Mouse (Mus musculus) C2C12 (cell line): ENCODE data around the gene Lrrc7. TPM values are rescaled to one million over a fixed set of nuclear protein-coding genes. Genes with fewer than 3 reads are reported as not detected.

ENCODE experiments used
- H3K27me3 ChIP-seq: one replicate; pipeline ENCODE4 v1.6.1; 2011; ENCODE audit not compliant: control insufficient read depth, insufficient read depth, insufficient read length
- H3K36me3 ChIP-seq: one replicate; pipeline ENCODE4 v1.6.1; 2011; ENCODE audit not compliant: control insufficient read depth, insufficient read depth
- H3K4me3 ChIP-seq: one replicate; pipeline ENCODE4 v1.5.1; 2011; ENCODE audit warnings: mild to moderate bottlenecking, control low read depth; ENCODE audit not compliant: poor library complexity, insufficient read depth, severe bottlenecking
- H3K79me2 ChIP-seq: one replicate; pipeline ENCODE4 v1.6.1; 2011; ENCODE audit not compliant: control insufficient read depth, insufficient read depth
- H3K79me3 ChIP-seq: one replicate; pipeline ENCODE4 v1.6.1; 2011; ENCODE audit warnings: low read depth, control low read depth
- H3ac ChIP-seq: one replicate; pipeline ENCODE3; 2011; ENCODE audit warnings: low read depth; ENCODE audit not compliant: control insufficient read depth, insufficient read length
- CEBPB ChIP-seq: IDR thresholded peaks from one replicate; pipeline ENCODE4 v1.6.1; 2011; ENCODE audit warnings: low read depth, mild to moderate bottlenecking, control low read depth, moderate library complexity
- CTCF ChIP-seq: IDR thresholded peaks from one replicate; pipeline ENCODE4 v1.5.1; 2011; ENCODE audit not compliant: control insufficient read depth, insufficient read depth, insufficient read length
- FOSL1 ChIP-seq: IDR thresholded peaks from one replicate; pipeline ENCODE4 v1.8.0; 2011; ENCODE audit warnings: mild to moderate bottlenecking, low read length; ENCODE audit not compliant: poor library complexity, insufficient read depth, severe bottlenecking
- MAX ChIP-seq: IDR thresholded peaks from one replicate; pipeline ENCODE4 v1.6.1; 2011; ENCODE audit warnings: mild to moderate bottlenecking, control low read depth
- MYOD1 ChIP-seq: IDR thresholded peaks from one replicate; pipeline ENCODE4 v1.6.1; 2011; ENCODE audit warnings: low read depth; ENCODE audit not compliant: control insufficient read depth, insufficient read length
- MYOG ChIP-seq: IDR thresholded peaks from one replicate; pipeline ENCODE4 v1.6.1; 2011; ENCODE audit not compliant: control insufficient read depth, insufficient read length; ENCODE audit errors: extremely low read depth
- USF1 ChIP-seq: IDR thresholded peaks from one replicate; pipeline ENCODE4 v1.6.1; 2011; ENCODE audit warnings: low read depth, mild to moderate bottlenecking, control low read depth, moderate library complexity
- polyA plus RNA-seq: library from polyadenylated mRNA; unstranded; fragments of >200 nt; fragmentation: generic; extraction: Trizol; gene quantifications from one replicate; pipeline ENCODE4 v1.2.1, GENCODE M21; 2012; ENCODE audit warnings: missing spikeins

Lrrc7 gene
- polyA plus RNA-seq, 1 experiment, result not detected

- Histone ChIP-seq H3ac (no peak overlapping the region), H3K27me3 (no peaks in the 10 kb centered on the region), H3K4me3 (no peak overlapping the region), H3K36me3 (no peaks in the 10 kb centered on the region), H3K79me2 (no peaks in the 10 kb centered on the region), H3K79me3 (no peaks in the 10 kb centered on the region)
- TF ChIP-seq MAX (no peak), MYOG (no peak), MYOD1 (no peak), FOSL1 (no peak), USF1 (no peak), CEBPB (no peak), CTCF (no peak)
These were observed 351.4 kb downstream of the Lrrc7 start for GRCm38 (mm10) chr3:158210657-158211056.

DNA sequence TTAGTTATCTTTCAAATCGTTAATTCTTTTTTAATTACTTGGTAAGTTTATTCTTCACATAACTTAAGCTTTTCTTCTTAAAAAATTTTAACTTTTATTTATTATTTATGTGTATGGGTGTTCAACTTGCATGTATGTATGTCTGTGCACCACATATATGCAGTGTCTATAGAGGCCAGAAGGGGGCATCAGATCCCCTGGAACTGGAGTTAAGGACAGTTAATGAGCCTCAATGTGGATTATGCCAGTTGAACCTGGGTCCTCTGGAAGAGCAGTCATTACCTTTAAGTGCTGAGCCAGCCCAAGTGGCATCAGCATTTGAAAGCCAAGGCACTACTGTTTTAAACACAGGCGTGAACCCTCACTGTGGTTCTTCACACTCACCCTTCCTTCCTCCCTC lies 352.0 kb downstream of the Lrrc7 start:
- TF ChIP-seq USF1 (no peak), MAX (no peak), MYOG (no peak), CEBPB (no peak), FOSL1 (no peak), MYOD1 (no peak), CTCF (no peak)
- Histone ChIP-seq H3K4me3 (no peak overlapping the region), H3K79me3 (no peaks in the 10 kb centered on the region), H3K27me3 (no peaks in the 10 kb centered on the region), H3K79me2 (no peaks in the 10 kb centered on the region), H3K36me3 (no peaks in the 10 kb centered on the region), H3ac (no peak overlapping the region)

- Histone ChIP-seq H3K36me3 (no peaks in the 10 kb centered on the region), H3K79me2 (no peaks in the 10 kb centered on the region), H3K4me3 (no peak overlapping the region), H3ac (no peak overlapping the region), H3K79me3 (no peaks in the 10 kb centered on the region), H3K27me3 (no peaks in the 10 kb centered on the region)
- TF ChIP-seq MYOD1 (no peak), MAX (no peak), USF1 (no peak)
These were observed 354.2 kb downstream of the Lrrc7 start for GRCm38 (mm10) chr3:158207840-158208239.

DNA sequence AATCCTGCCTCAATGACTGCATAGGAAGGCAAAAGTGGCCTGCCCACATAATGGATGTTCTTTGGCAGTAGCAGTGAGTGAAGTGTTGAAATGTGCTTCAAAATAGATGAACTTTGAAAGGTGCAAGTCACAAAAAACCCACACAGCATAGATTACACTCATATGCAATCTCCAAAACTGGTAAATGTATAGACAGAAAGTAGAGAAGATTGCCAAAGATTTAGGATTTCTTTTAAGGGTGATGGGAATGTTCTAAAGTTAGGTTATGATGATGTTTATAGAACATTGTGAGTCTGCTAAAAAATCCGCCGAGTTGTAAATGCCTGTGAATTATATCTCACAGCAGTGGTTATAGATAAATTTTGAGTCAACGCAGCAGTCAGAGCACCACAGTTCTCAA lies 359.2 kb downstream of the Lrrc7 start:
- TF ChIP-seq MYOD1 (no peak), USF1 (no peak), FOSL1 (no peak), MAX (no peak), MYOG (no peak), CEBPB (no peak), CTCF (no peak)
- H3K4me3 ChIP-seq, result no peak overlapping the region
- H3ac ChIP-seq, result no peak overlapping the region
- H3K79me3 ChIP-seq, result no peaks in the 10 kb centered on the region
- no peaks in the 10 kb centered on the region for H3K27me3 ChIP-seq
- no peaks in the 10 kb centered on the region for H3K79me2 ChIP-seq
- H3K36me3 ChIP-seq, result no peaks in the 10 kb centered on the region

DNA sequence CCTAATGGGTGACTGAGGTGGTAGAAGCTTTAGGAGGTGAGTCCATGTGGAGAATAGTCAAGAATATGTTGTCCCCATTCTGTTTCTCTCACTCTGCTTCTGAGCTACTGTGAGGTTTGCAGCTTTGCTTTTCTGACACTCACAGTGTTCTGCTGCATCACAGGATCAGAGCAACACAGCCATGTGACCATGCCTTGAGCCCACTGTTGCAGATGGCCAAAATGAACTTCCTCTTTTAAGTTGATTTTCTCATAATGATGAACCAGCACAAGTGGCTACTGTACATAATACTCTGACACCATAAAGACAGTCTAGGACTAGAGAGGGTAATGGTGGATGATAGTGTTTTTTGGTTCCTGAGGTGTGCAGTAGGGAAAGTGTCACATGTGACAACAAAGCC lies 366.6 kb downstream of the Lrrc7 start:
- no peak for TF ChIP-seq CEBPB
- no peak for TF ChIP-seq MYOG
- no peak for TF ChIP-seq FOSL1
- no peak for TF ChIP-seq MAX
- no peak for TF ChIP-seq CTCF
- H3K27me3 ChIP-seq, result no peaks in the 10 kb centered on the region
- no peaks in the 10 kb centered on the region for H3K79me2 ChIP-seq
- no peak overlapping the region for H3K4me3 ChIP-seq
- no peak overlapping the region for H3ac ChIP-seq
- H3K79me3 ChIP-seq, result no peaks in the 10 kb centered on the region
- no peaks in the 10 kb centered on the region for H3K36me3 ChIP-seq

- TF ChIP-seq USF1, result no peak
- TF ChIP-seq MYOG, result no peak
- no peak for TF ChIP-seq CTCF
- TF ChIP-seq MAX, result no peak
- TF ChIP-seq MYOD1, result no peak
- TF ChIP-seq FOSL1, result no peak
- no peak for TF ChIP-seq CEBPB
- Histone ChIP-seq H3K36me3 (no peaks in the 10 kb centered on the region), H3K4me3 (no peak overlapping the region), H3K27me3 (no peaks in the 10 kb centered on the region), H3K79me2 (no peaks in the 10 kb centered on the region), H3ac (no peak overlapping the region), H3K79me3 (no peaks in the 10 kb centered on the region)
These were observed 368.8 kb downstream of the Lrrc7 start for GRCm38 (mm10) chr3:158193229-158193628.
